Mouse (Mus musculus) ES-E14 (cell line): ENCODE results near the gene Capn10. TPM values are rescaled to one million over a fixed set of nuclear protein-coding genes. Genes with fewer than 3 reads are reported as not detected.
A peak's percentile ranks its signal among the peaks of the same experiment; 100 is the strongest.

Experiments
- DNase-seq: peaks from one replicate; pipeline ENCODE4 v3.0.0-alpha.2; 2013; ENCODE audit warnings: low read depth, low spot score
- H3K27ac ChIP-seq: 2 replicates; pipeline ENCODE4 v1.5.1; 2012; ENCODE audit warnings: low read depth, mild to moderate bottlenecking, low read length, moderate library complexity, mixed read lengths; ENCODE audit not compliant: poor library complexity, insufficient read depth, severe bottlenecking
- H3K36me3 ChIP-seq: 2 replicates; pipeline ENCODE4 v1.6.1; 2012; ENCODE audit warnings: mild to moderate bottlenecking, low read length, moderate library complexity, mixed read lengths; ENCODE audit not compliant: control insufficient read depth, poor library complexity, insufficient read depth, severe bottlenecking
- H3K4me1 ChIP-seq, 2 experiments: fragments of 150-350 bp in 1 of 2; sonication (generic) in 1 of 2; 2 replicates each; pipeline ENCODE4 v1.6.1; 2012; ENCODE audit warnings: low read length in 2 of 2, mild to moderate bottlenecking in 1 of 2, mixed read lengths in 1 of 2; ENCODE audit not compliant: control insufficient read depth in 2 of 2, insufficient read depth in 2 of 2, poor library complexity in 1 of 2
- H3K4me3 ChIP-seq, 2 experiments: fragments of 150-350 bp in 1 of 2; sonication (generic) in 1 of 2; 2 replicates each; pipeline ENCODE4 v1.5.1; 2012; ENCODE audit warnings: low read length in 2 of 2, low read depth in 1 of 2, mild to moderate bottlenecking in 1 of 2, mixed read lengths in 1 of 2; ENCODE audit not compliant: insufficient read depth in 1 of 2, poor library complexity in 1 of 2, severe bottlenecking in 1 of 2
- H3K9ac ChIP-seq: 2 replicates; pipeline ENCODE4 v1.6.1; 2012; ENCODE audit warnings: low read depth, mild to moderate bottlenecking, low read length, mixed read lengths; ENCODE audit not compliant: poor library complexity, insufficient read depth, severe bottlenecking
- H3K9me3 ChIP-seq: fragments of 150-350 bp; sonication (generic); 2 replicates; pipeline ENCODE4 v1.6.1; 2012; ENCODE audit warnings: low read depth, mild to moderate bottlenecking, low read length; ENCODE audit not compliant: control insufficient read depth, insufficient read depth
- CHD2 ChIP-seq: IDR thresholded peaks from 2 replicates; pipeline ENCODE4 v1.6.1; 2014; ENCODE audit warnings: mild to moderate bottlenecking, low read depth, low read length, inconsistent platforms
- HCFC1 ChIP-seq: IDR thresholded peaks from 2 replicates; pipeline ENCODE4 v1.6.1; 2012; ENCODE audit warnings: low read length, inconsistent platforms, borderline replicate concordance; ENCODE audit not compliant: insufficient read depth
- MAFK ChIP-seq: IDR thresholded peaks from 2 replicates; pipeline ENCODE4 v1.6.1; 2014; ENCODE audit warnings: mild to moderate bottlenecking, low read depth, low read length, inconsistent platforms; ENCODE audit not compliant: insufficient read depth
- ZC3H11A ChIP-seq: IDR thresholded peaks from 2 replicates; pipeline ENCODE4 v1.6.1; 2012; ENCODE audit warnings: low read depth, mild to moderate bottlenecking, inconsistent platforms, low read length, borderline replicate concordance
- ZNF384 ChIP-seq: IDR thresholded peaks from 2 replicates; pipeline ENCODE4 v1.6.1; 2012; ENCODE audit warnings: low read depth, low read length, inconsistent platforms
- in situ Hi-C, 2 experiments: fragments of 600-800 bp; cut with MboI; formaldehyde crosslinking; loops; one replicate each; pipeline ENCODE4 v1.15.1; 2025; ENCODE audit warnings: low sequenced_read_pairs in 2 of 2, inconsistent platforms in 1 of 2; ENCODE audit not compliant: unreplicated experiment in 2 of 2
- total RNA-seq: library from RNA; depleted of rRNA; stranded (reverse); fragments of 300-350 nt; gene quantifications from 2 replicates; pipeline ENCODE4 v1.2.3, GENCODE M21; 2012

Capn10 gene
- total RNA-seq, 1 experiment: 32.6 TPM

- DNase-seq: no peak
- H3K4me1 ChIP-seq: no peaks in the 10 kb centered on the region
- H3K9me3 ChIP-seq: no peaks in the 10 kb centered on the region
- no peak overlapping the region for H3K9ac ChIP-seq
- no peaks in the 10 kb centered on the region for H3K36me3 ChIP-seq
- no peak overlapping the region for H3K4me3 ChIP-seq
- in situ Hi-C loops: no loop called here
- no peak overlapping the region for H3K27ac ChIP-seq
- no peak for TF ChIP-seq ZC3H11A
- TF ChIP-seq ZNF384: 0 out of 2 replicates have a peak, but pooled peaks have one; percentile 21
Measured at GRCm38 (mm10) chr1:92971879-92972795, 38.0 kb downstream of the Capn10 start.

GRCm38 (mm10) chr1:92972854-92973253, 38.7 kb downstream of the Capn10 start:
- in situ Hi-C loops: no loop called here
- H3K9ac ChIP-seq: no peak overlapping the region
- DNase-seq: no peak

GRCm38 (mm10) chr1:92976141-92976566, 42.0 kb downstream of the Capn10 start:
- no peak for TF ChIP-seq CHD2
- TF ChIP-seq ZNF384: no peak
- no peak for TF ChIP-seq MAFK
- no peak for TF ChIP-seq HCFC1
- TF ChIP-seq ZC3H11A: no peak
- Histone ChIP-seq H3K9ac (no peak overlapping the region), H3K27ac (no peak overlapping the region), H3K36me3 (no peaks in the 10 kb centered on the region), H3K9me3 (no peaks in the 10 kb centered on the region), H3K4me1 (peaks cover 0 to 11% of the 10 kb centered on the region in 2 experiments; a peak in 3 of 4 replicates), H3K4me3 (no peak overlapping the region)
- DNase-seq: no peak
- in situ Hi-C loops: no loop called here

More at GRCm38 (mm10) chr1:92972854-92973253, 38.7 kb downstream of the Capn10 start:
- Histone ChIP-seq H3K4me1 (0 out of 4 replicates have a peak, but pooled peaks cover 0 to 1% of the 10 kb centered on the region in 2 experiments), H3K27ac (no peak overlapping the region), H3K4me3 (no peak overlapping the region), H3K36me3 (no peaks in the 10 kb centered on the region), H3K9me3 (no peaks in the 10 kb centered on the region)
- TF ChIP-seq ZNF384: no peak
- no peak for TF ChIP-seq MAFK
- TF ChIP-seq HCFC1: no peak
- TF ChIP-seq ZC3H11A: no peak
- TF ChIP-seq CHD2: no peak

- Histone ChIP-seq H3K4me1 (peaks cover 0 to 11% of the 10 kb centered on the region in 2 experiments; a peak in 3 of 4 replicates), H3K9ac (no peak overlapping the region), H3K4me3 (peak overlapping the region in 1 of 2 experiments; percentile 30; a peak in 2 of 4 replicates), H3K36me3 (no peaks in the 10 kb centered on the region), H3K9me3 (no peaks in the 10 kb centered on the region), H3K27ac (no peak overlapping the region)
- TF ChIP-seq CHD2 (no peak), HCFC1 (no peak), ZC3H11A (no peak), MAFK (no peak), ZNF384 (no peak)
- in situ Hi-C loops: no loop called here
- peak; percentile 31 for DNase-seq
Measured at GRCm38 (mm10) chr1:92978645-92979044, 44.5 kb downstream of the Capn10 start.
